In genomic region chr2:173992041-173992440, GRCm38 (mm10) we compare ENCODE assay signal across 10 mouse cellular contexts.
DNase-seq lines count a peak whose midpoint lies in the region; ATAC-seq and TF ChIP-seq lines count a peak whose summit lies in the region.
"Had no signal": no experiment of that assay in that cellular context is flagged by ENCODE, and none has a peak within 500 bp of the region (broad histone marks: within the 10 kb centered on the region; RNA-seq: fewer than 3 reads in every experiment).

No protein-coding gene starts in this region.

- H3K9ac ChIP-seq in midbrain, embryonic 14.5 days (replicated peaks; ENCODE audit: low read length): no peak overlapping the region
- no peak overlapping the region for H3K9ac ChIP-seq in midbrain, postnatal 0 days (replicated peaks; ENCODE audit: low read length, poor library complexity, severe bottlenecking)
- H3K9ac ChIP-seq: embryonic facial prominence, embryonic 13.5 days had no signal

- H3K4me2 ChIP-seq in midbrain, embryonic 14.5 days (ENCODE audit: low read length): no peak overlapping the region
- no peak overlapping the region for H3K4me2 ChIP-seq in midbrain, postnatal 0 days (ENCODE audit: low read depth, low read length, poor library complexity, severe bottlenecking)
- H3K4me2 ChIP-seq: embryonic facial prominence, embryonic 13.5 days had no signal

- no peak for TF ChIP-seq CTCF in midbrain, postnatal 0 days (IDR thresholded peaks at IDR 0.05)

- H3K4me1 ChIP-seq in heart, embryonic 10.5 days: peaks cover 31% of the 10 kb centered on the region
- H3K4me1 ChIP-seq in midbrain, embryonic 14.5 days (ENCODE audit: control insufficient read depth, insufficient read depth, low read length): peaks cover 7% of the 10 kb centered on the region; the same call in 1 of the 2 replicates
- peaks cover 7% of the 10 kb centered on the region; the same call in 1 of the 2 replicates for H3K4me1 ChIP-seq in midbrain, postnatal 0 days (ENCODE audit: insufficient read depth, low read length)

- no peak for ATAC-seq in midbrain, embryonic 14.5 days (ENCODE audit: low FRiP score, low TSS enrichment)
- ATAC-seq in midbrain, postnatal 0 days (ENCODE audit: low FRiP score): no peak
- no peak for ATAC-seq in erythroblast, adult 5-6 weeks (replicated peaks; ENCODE audit: low FRiP score, poor library complexity, severe bottlenecking)

- peak overlapping the region; percentile 26 for H3K27ac ChIP-seq in heart, embryonic 10.5 days
- H3K27ac ChIP-seq in midbrain, embryonic 14.5 days (replicated peaks; ENCODE audit: low read depth, low read length): no peak overlapping the region
- no peak overlapping the region for H3K27ac ChIP-seq in midbrain, postnatal 0 days (ENCODE audit: low read depth, low read length)
- H3K27ac ChIP-seq: embryonic facial prominence, embryonic 13.5 days; layer of hippocampus, adult 2 months had no signal

- intact Hi-C loops in heart, postnatal 36 days (cut with DNase I): no loop called here

- peak; percentile 85 for DNase-seq in heart, embryonic 10.5 days (ENCODE audit: low spot score)
- DNase-seq in heart, postnatal 36 days: no peak
- DNase-seq in midbrain, embryonic 14.5 days: peak; percentile 35
- DNase-seq in midbrain, postnatal 0 days (ENCODE audit: low spot score): no peak
- DNase-seq in kidney, postnatal 10 days: peak; percentile 82
- peak; percentile 82 for DNase-seq in yolk sac, embryonic 10.5 days (ENCODE audit: low spot score)
- DNase-seq in testis, postnatal 14 days (ENCODE audit: low spot score): no peak

- WGBS in heart, embryonic 10.5 days: 31% methylated on average over 5 of the region's 5 CpGs
- 49% methylated on average over 5 of the region's 5 CpGs for WGBS in midbrain, embryonic 14.5 days
- 42% methylated on average over 5 of the region's 5 CpGs for WGBS in midbrain, postnatal 0 days

- H3K4me3 ChIP-seq in heart, embryonic 10.5 days: no peak overlapping the region
- no peak overlapping the region for H3K4me3 ChIP-seq in midbrain, embryonic 14.5 days (replicated peaks; ENCODE audit: low read depth, low read length)
- H3K4me3 ChIP-seq in midbrain, postnatal 0 days (ENCODE audit: low read depth, low read length): no peak overlapping the region
- H3K4me3 ChIP-seq: embryonic facial prominence, embryonic 13.5 days; layer of hippocampus, adult 2 months had no signal

- H3K36me3 ChIP-seq in heart, embryonic 10.5 days: no peaks in the 10 kb centered on the region
- H3K36me3 ChIP-seq in midbrain, embryonic 14.5 days (ENCODE audit: control insufficient read depth, insufficient read depth, low read length): no peaks in the 10 kb centered on the region
- H3K36me3 ChIP-seq in midbrain, postnatal 0 days (ENCODE audit: insufficient read depth, low read length): no peaks in the 10 kb centered on the region
- H3K36me3 ChIP-seq: embryonic facial prominence, embryonic 13.5 days had no signal

- no peaks in the 10 kb centered on the region for H3K27me3 ChIP-seq in heart, embryonic 10.5 days (ENCODE audit: insufficient read depth, poor library complexity, severe bottlenecking)
- no peaks in the 10 kb centered on the region for H3K27me3 ChIP-seq in midbrain, embryonic 14.5 days (ENCODE audit: control insufficient read depth, insufficient read depth, low read length)
- H3K27me3 ChIP-seq in midbrain, postnatal 0 days (ENCODE audit: insufficient read depth, low read length): no peaks in the 10 kb centered on the region
- H3K27me3 ChIP-seq: embryonic facial prominence, embryonic 13.5 days had no signal

- H3K9me3 ChIP-seq in heart, embryonic 10.5 days: no peaks in the 10 kb centered on the region
- no peaks in the 10 kb centered on the region for H3K9me3 ChIP-seq in midbrain, embryonic 14.5 days (ENCODE audit: control insufficient read depth, low read length)
- H3K9me3 ChIP-seq in midbrain, postnatal 0 days (ENCODE audit: low read length): no peaks in the 10 kb centered on the region
- H3K9me3 ChIP-seq: embryonic facial prominence, embryonic 13.5 days had no signal

Comparison
In these comparisons a context has a peak if more than half of its experiments do, and no peak if none do; other contexts are left out.
1. DNase-seq: peak in heart, embryonic 10.5 days (single experiment), midbrain, embryonic 14.5 days (single experiment), kidney, postnatal 10 days (single experiment) and yolk sac, embryonic 10.5 days (single experiment); none in heart, postnatal 36 days (0 of 2), midbrain, postnatal 0 days (single experiment) and testis, postnatal 14 days (single experiment).